Mouse (Mus musculus): ENCODE data around the gene Msantd3. TPM values are rescaled to one million over a fixed set of nuclear protein-coding genes. Genes with fewer than 3 reads are reported as not detected.

The Msantd3 gene
- total RNA-seq, 1 experiment from 2014 or later = 2.3 TPM

GRCm38 (mm10) chr4:48549661-48550060 lies 9.9 kb downstream of the Msantd3 start:
- ATAC-seq (replicated peaks; ENCODE audit: insufficient number of reproducible peaks, low FRiP score, low TSS enrichment, poor library complexity, severe bottlenecking) = no peak

GRCm38 (mm10) chr4:48552486-48553064 lies 12.8 kb downstream of the Msantd3 start:
- no peak for ATAC-seq (replicated peaks; ENCODE audit: insufficient number of reproducible peaks, low FRiP score, low TSS enrichment, poor library complexity, severe bottlenecking)

GRCm38 (mm10) chr4:48554132-48554531 lies 14.4 kb downstream of the Msantd3 start:
- ATAC-seq (replicated peaks; ENCODE audit: insufficient number of reproducible peaks, low FRiP score, low TSS enrichment, poor library complexity, severe bottlenecking) = peak; percentile 66; the same call in 1 of the 2 replicates

- 0 out of 2 replicates have a peak, but pooled peaks have one; percentile 34 for ATAC-seq (replicated peaks; ENCODE audit: insufficient number of reproducible peaks, low FRiP score, low TSS enrichment, poor library complexity, severe bottlenecking)
Measured at GRCm38 (mm10) chr4:48555729-48556128, 16.0 kb downstream of the Msantd3 start.

- no peak for ATAC-seq (replicated peaks; ENCODE audit: insufficient number of reproducible peaks, low FRiP score, low TSS enrichment, poor library complexity, severe bottlenecking)
Measured at GRCm38 (mm10) chr4:48559652-48560051, 19.9 kb downstream of the Msantd3 start.

GRCm38 (mm10) chr4:48561824-48562223 lies 22.1 kb downstream of the Msantd3 start:
- no peak for ATAC-seq (replicated peaks; ENCODE audit: insufficient number of reproducible peaks, low FRiP score, low TSS enrichment, poor library complexity, severe bottlenecking)

- no peak for ATAC-seq (replicated peaks; ENCODE audit: insufficient number of reproducible peaks, low FRiP score, low TSS enrichment, poor library complexity, severe bottlenecking)
Measured at GRCm38 (mm10) chr4:48564962-48565361, 25.2 kb downstream of the Msantd3 start.

GRCm38 (mm10) chr4:48576361-48576760 lies 36.6 kb downstream of the Msantd3 start:
- ATAC-seq (replicated peaks; ENCODE audit: insufficient number of reproducible peaks, low FRiP score, low TSS enrichment, poor library complexity, severe bottlenecking) = no peak

GRCm38 (mm10) chr4:48577831-48578230 lies 38.1 kb downstream of the Msantd3 start:
- no peak for ATAC-seq (replicated peaks; ENCODE audit: insufficient number of reproducible peaks, low FRiP score, low TSS enrichment, poor library complexity, severe bottlenecking)

- no peak for ATAC-seq (replicated peaks; ENCODE audit: insufficient number of reproducible peaks, low FRiP score, low TSS enrichment, poor library complexity, severe bottlenecking)
Measured at GRCm38 (mm10) chr4:48578399-48578798, 38.7 kb downstream of the Msantd3 start.

- ATAC-seq (replicated peaks; ENCODE audit: insufficient number of reproducible peaks, low FRiP score, low TSS enrichment, poor library complexity, severe bottlenecking) = no peak
Measured at GRCm38 (mm10) chr4:48579475-48580110, 39.9 kb downstream of the Msantd3 start.

GRCm38 (mm10) chr4:48581201-48581600 lies 41.5 kb downstream of the Msantd3 start:
- ATAC-seq (replicated peaks; ENCODE audit: insufficient number of reproducible peaks, low FRiP score, low TSS enrichment, poor library complexity, severe bottlenecking) = no peak

GRCm38 (mm10) chr4:48581993-48582392 lies 42.3 kb downstream of the Msantd3 start:
- no peak for ATAC-seq (replicated peaks; ENCODE audit: insufficient number of reproducible peaks, low FRiP score, low TSS enrichment, poor library complexity, severe bottlenecking)

GRCm38 (mm10) chr4:48582941-48583340 lies 43.2 kb downstream of the Msantd3 start:
- ATAC-seq (replicated peaks; ENCODE audit: insufficient number of reproducible peaks, low FRiP score, low TSS enrichment, poor library complexity, severe bottlenecking) = no peak

- no peak for ATAC-seq (replicated peaks; ENCODE audit: insufficient number of reproducible peaks, low FRiP score, low TSS enrichment, poor library complexity, severe bottlenecking)
Measured at GRCm38 (mm10) chr4:48584421-48585240, 44.9 kb downstream of the Msantd3 start, which contains the start of gene Tmeff1. Tmeff1 (plus strand) TSS chr4:48585174.

GRCm38 (mm10) chr4:48585241-48586098 lies 45.7 kb downstream of the Msantd3 start:
- ATAC-seq (replicated peaks; ENCODE audit: insufficient number of reproducible peaks, low FRiP score, low TSS enrichment, poor library complexity, severe bottlenecking) = no peak; the same call in 1 of the 2 replicates

GRCm38 (mm10) chr4:48586099-48586821 lies 46.5 kb downstream of the Msantd3 start:
- 0 out of 2 replicates have a peak, but pooled peaks have one; percentile 20 for ATAC-seq (replicated peaks; ENCODE audit: insufficient number of reproducible peaks, low FRiP score, low TSS enrichment, poor library complexity, severe bottlenecking)

- no peak for ATAC-seq (replicated peaks; ENCODE audit: insufficient number of reproducible peaks, low FRiP score, low TSS enrichment, poor library complexity, severe bottlenecking)
Measured at GRCm38 (mm10) chr4:48587526-48587925, 47.8 kb downstream of the Msantd3 start.
